7 mouse cellular contexts compared by ENCODE assay signal in genomic region chr7:75118022-75118673, GRCm38 (mm10).
DNase-seq lines count a peak whose midpoint lies in the region; ATAC-seq and TF ChIP-seq lines count a peak whose summit lies in the region.

No protein-coding gene starts in this region.

- no peaks in the 10 kb centered on the region for H3K79me2 ChIP-seq in C2C12 (ENCODE audit: control insufficient read depth, insufficient read depth)

- peaks cover 8% of the 10 kb centered on the region; the same call in 1 of the 2 replicates for H3K9me3 ChIP-seq in G1E (replicated peaks)
- H3K9me3 ChIP-seq in forebrain, embryonic 11.5 days (ENCODE audit: control insufficient read depth, low read length): no peaks in the 10 kb centered on the region
- H3K9me3 ChIP-seq in hindbrain, embryonic 16.5 days (ENCODE audit: control insufficient read depth, low read length): no peaks in the 10 kb centered on the region
- H3K9me3 ChIP-seq in limb, embryonic 14.5 days (ENCODE audit: control insufficient read depth, low read length): no peaks in the 10 kb centered on the region
- H3K9me3 ChIP-seq in midbrain, embryonic 16.5 days (replicated peaks; ENCODE audit: control insufficient read depth, low read length, poor library complexity, severe bottlenecking): no peaks in the 10 kb centered on the region

- TF ChIP-seq POLR2A in limb, embryonic 14.5 days (IDR thresholded peaks at IDR 0.05; ENCODE audit: borderline replicate concordance, extremely low read depth, insufficient read depth, insufficient read length): no peak

- H3K79me3 ChIP-seq in C2C12 (ENCODE audit: low read depth): no peaks in the 10 kb centered on the region

- peak overlapping the region; percentile 33; the same call in 1 of the 2 replicates for H3K9ac ChIP-seq in forebrain, embryonic 11.5 days (ENCODE audit: low read length)
- peak overlapping the region; percentile 56 for H3K9ac ChIP-seq in hindbrain, embryonic 16.5 days (ENCODE audit: low read depth, low read length)
- H3K9ac ChIP-seq in limb, embryonic 14.5 days (ENCODE audit: low read depth, low read length, severe bottlenecking): no peak overlapping the region; the same call in 1 of the 2 replicates
- H3K9ac ChIP-seq in midbrain, embryonic 16.5 days (ENCODE audit: low read depth, low read length): peak overlapping the region; percentile 58; the same call in 1 of the 2 replicates

- H3K36me3 ChIP-seq in C2C12 (ENCODE audit: control insufficient read depth, insufficient read depth) (no peaks in the 10 kb centered on the region), G1E (replicated peaks) (no peaks in the 10 kb centered on the region)
- H3K36me3 ChIP-seq in forebrain, embryonic 11.5 days (ENCODE audit: control insufficient read depth, insufficient read depth, low read length): no peaks in the 10 kb centered on the region
- no peaks in the 10 kb centered on the region for H3K36me3 ChIP-seq in hindbrain, embryonic 16.5 days (ENCODE audit: control insufficient read depth, insufficient read depth, low read length)
- H3K36me3 ChIP-seq in limb, embryonic 14.5 days (ENCODE audit: control insufficient read depth, insufficient read depth, low read length): no peaks in the 10 kb centered on the region
- H3K36me3 ChIP-seq in midbrain, embryonic 16.5 days (ENCODE audit: control insufficient read depth, insufficient read depth, low read length): no peaks in the 10 kb centered on the region

- 47% methylated on average over 7 of the region's 7 CpGs for WGBS in forebrain, embryonic 11.5 days
- 39% methylated on average over 7 of the region's 7 CpGs for WGBS in hindbrain, embryonic 16.5 days
- 40% methylated on average over 7 of the region's 7 CpGs for WGBS in limb, embryonic 14.5 days
- WGBS in midbrain, embryonic 16.5 days: 37% methylated on average over 7 of the region's 7 CpGs

- no peak overlapping the region for H3K4me3 ChIP-seq in C2C12 (ENCODE audit: insufficient read depth, poor library complexity, severe bottlenecking)
- no peak overlapping the region for H3K4me3 ChIP-seq in G1E (ENCODE audit: low read depth, low read length)
- peak overlapping the region; percentile 23; the same call in 1 of the 2 replicates for H3K4me3 ChIP-seq in forebrain, embryonic 11.5 days (ENCODE audit: low read depth, low read length)
- H3K4me3 ChIP-seq in hindbrain, embryonic 16.5 days (ENCODE audit: low read length): peak overlapping the region; percentile 35
- peak overlapping the region; percentile 26 for H3K4me3 ChIP-seq in limb, embryonic 14.5 days (replicated peaks; ENCODE audit: low read length)
- H3K4me3 ChIP-seq in midbrain, embryonic 16.5 days (ENCODE audit: low read depth, low read length): peak overlapping the region; percentile 32

- TF ChIP-seq CTCF in C2C12 (IDR thresholded peaks at IDR 0.05; ENCODE audit: control insufficient read depth, insufficient read depth, insufficient read length) (no peak), G1E (IDR thresholded peaks at IDR 0.05; ENCODE audit: low read depth, low read length) (no peak)

- peak overlapping the region; percentile 38; the same call in 1 of the 2 replicates for H3K4me2 ChIP-seq in forebrain, embryonic 11.5 days (ENCODE audit: low read depth, low read length, severe bottlenecking)
- peak overlapping the region; percentile 63 for H3K4me2 ChIP-seq in hindbrain, embryonic 16.5 days (ENCODE audit: low read length)
- H3K4me2 ChIP-seq in limb, embryonic 14.5 days (replicated peaks; ENCODE audit: low read depth, low read length, severe bottlenecking): peak overlapping the region; percentile 44
- peak overlapping the region; percentile 66 for H3K4me2 ChIP-seq in midbrain, embryonic 16.5 days (ENCODE audit: low read length)

- no peaks in the 10 kb centered on the region for H3K4me1 ChIP-seq in G1E (ENCODE audit: insufficient read depth, low read depth, low read length)
- no peaks in the 10 kb centered on the region for H3K4me1 ChIP-seq in forebrain, embryonic 11.5 days (replicated peaks; ENCODE audit: control insufficient read depth, insufficient read depth, low read length)
- H3K4me1 ChIP-seq in hindbrain, embryonic 16.5 days (ENCODE audit: control insufficient read depth, insufficient read depth, low read depth, low read length): no peaks in the 10 kb centered on the region
- H3K4me1 ChIP-seq in limb, embryonic 14.5 days (ENCODE audit: control insufficient read depth, insufficient read depth, low read length): no peaks in the 10 kb centered on the region
- H3K4me1 ChIP-seq in midbrain, embryonic 16.5 days (ENCODE audit: control insufficient read depth, insufficient read depth, low read length): peaks cover 5% of the 10 kb centered on the region; the same call in 1 of the 2 replicates

- H3K27ac ChIP-seq in forebrain, embryonic 11.5 days (ENCODE audit: low read depth, low read length): no peak overlapping the region
- H3K27ac ChIP-seq in hindbrain, embryonic 16.5 days (ENCODE audit: low read depth, low read length): peak overlapping the region; percentile 64
- no peak overlapping the region for H3K27ac ChIP-seq in limb, embryonic 14.5 days (replicated peaks; ENCODE audit: low read depth, low read length)
- peak overlapping the region; percentile 73 for H3K27ac ChIP-seq in midbrain, embryonic 16.5 days (ENCODE audit: low read length)

- H3K27me3 ChIP-seq in C2C12 (ENCODE audit: control insufficient read depth, insufficient read depth, insufficient read length): no peaks in the 10 kb centered on the region
- H3K27me3 ChIP-seq in G1E (ENCODE audit: insufficient read depth, low read length): no peaks in the 10 kb centered on the region
- no peaks in the 10 kb centered on the region for H3K27me3 ChIP-seq in forebrain, embryonic 11.5 days (ENCODE audit: control insufficient read depth, insufficient read depth, low read length)
- no peaks in the 10 kb centered on the region for H3K27me3 ChIP-seq in hindbrain, embryonic 16.5 days (replicated peaks; ENCODE audit: control insufficient read depth, insufficient read depth, low read length)
- no peaks in the 10 kb centered on the region for H3K27me3 ChIP-seq in limb, embryonic 14.5 days (ENCODE audit: control insufficient read depth, insufficient read depth, low read length)
- no peaks in the 10 kb centered on the region for H3K27me3 ChIP-seq in midbrain, embryonic 16.5 days (ENCODE audit: control insufficient read depth, insufficient read depth, low read depth, low read length)

- peak; percentile 75 for ATAC-seq in G1E (ENCODE audit: extremely low read depth, insufficient number of reproducible peaks, low FRiP score, poor library complexity, severe bottlenecking)
- ATAC-seq in forebrain, embryonic 11.5 days (replicated peaks; ENCODE audit: low FRiP score): peak; percentile 85
- ATAC-seq in hindbrain, embryonic 16.5 days: peak; percentile 91
- peak; percentile 72 for ATAC-seq in limb, embryonic 14.5 days (ENCODE audit: low FRiP score, low read depth)
- ATAC-seq in midbrain, embryonic 16.5 days: peak; percentile 86

- no peak overlapping the region for H3ac ChIP-seq in C2C12 (ENCODE audit: control insufficient read depth, insufficient read length, low read depth)

- no peak for DNase-seq in G1E (ENCODE audit: low spot score)
- DNase-seq in forebrain, embryonic 11.5 days (ENCODE audit: low spot score): no peak
- peak; percentile 50 for DNase-seq in limb, embryonic 14.5 days (ENCODE audit: low spot score)
- no peak for DNase-seq in spleen, postnatal 4 days (ENCODE audit: low spot score in 2 of 2)

TF ChIP-seq in C2C12, 6 proteins besides CTCF, POLR2A, EP300 and RAD21:
- TF ChIP-seq MYOD1 (IDR thresholded peaks at IDR 0.05; ENCODE audit: control insufficient read depth, insufficient read length, low read depth): no peak
- no peak for TF ChIP-seq MAX (IDR thresholded peaks at IDR 0.05)
- peak; percentile 82 for TF ChIP-seq USF1 (IDR thresholded peaks at IDR 0.05; ENCODE audit: low read depth)
- TF ChIP-seq FOSL1 (IDR thresholded peaks at IDR 0.05; ENCODE audit: insufficient read depth, low read length, poor library complexity, severe bottlenecking): no peak
- TF ChIP-seq MYOG (IDR thresholded peaks at IDR 0.05; ENCODE audit: control insufficient read depth, extremely low read depth, insufficient read length): no peak
- TF ChIP-seq CEBPB (IDR thresholded peaks at IDR 0.05; ENCODE audit: low read depth): no peak

Comparison
In these comparisons a context has a peak if more than half of its experiments do, and no peak if none do; other contexts are left out.
1. H3K4me3 ChIP-seq: peak in forebrain, embryonic 11.5 days (single experiment), hindbrain, embryonic 16.5 days (single experiment), limb, embryonic 14.5 days (single experiment) and midbrain, embryonic 16.5 days (single experiment); none in C2C12 (single experiment) and G1E (single experiment).
2. H3K27ac ChIP-seq: peak in hindbrain, embryonic 16.5 days (single experiment) and midbrain, embryonic 16.5 days (single experiment); none in forebrain, embryonic 11.5 days (single experiment) and limb, embryonic 14.5 days (single experiment).
3. Peak in every context shown above with its lines, with median percentiles within 50 percentile points of each other: ATAC-seq and H3K4me2 ChIP-seq.